Mouse (Mus musculus) lung, postnatal 14 days (tissue): Measurements from ENCODE around the gene Sulf2.

ENCODE experiments used
- DNase-seq: peaks from one replicate; pipeline ENCODE4 v3.0.0; 2021

The Sulf2 gene

DNA sequence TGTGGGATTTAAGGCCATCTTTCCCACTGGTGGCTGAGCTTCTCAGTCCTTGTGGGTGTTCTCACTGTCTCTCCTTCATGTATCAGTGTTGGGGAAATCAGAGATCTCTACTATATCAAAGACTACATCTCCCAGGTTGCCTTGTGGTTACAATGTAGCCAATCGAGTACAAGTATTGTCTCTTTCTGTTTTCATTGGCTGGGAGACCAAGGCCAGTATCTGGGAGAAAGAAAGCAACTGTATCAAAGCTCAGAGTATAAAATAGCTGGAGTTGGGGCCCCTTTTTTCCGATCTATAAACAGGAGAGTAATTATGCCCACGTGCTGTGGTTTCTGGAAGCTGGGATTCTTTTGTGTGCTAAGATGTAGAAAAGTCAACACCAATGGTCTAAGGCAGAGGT lies 19.7 kb upstream of the Sulf2 start:
- DNase-seq = no peak

DNA sequence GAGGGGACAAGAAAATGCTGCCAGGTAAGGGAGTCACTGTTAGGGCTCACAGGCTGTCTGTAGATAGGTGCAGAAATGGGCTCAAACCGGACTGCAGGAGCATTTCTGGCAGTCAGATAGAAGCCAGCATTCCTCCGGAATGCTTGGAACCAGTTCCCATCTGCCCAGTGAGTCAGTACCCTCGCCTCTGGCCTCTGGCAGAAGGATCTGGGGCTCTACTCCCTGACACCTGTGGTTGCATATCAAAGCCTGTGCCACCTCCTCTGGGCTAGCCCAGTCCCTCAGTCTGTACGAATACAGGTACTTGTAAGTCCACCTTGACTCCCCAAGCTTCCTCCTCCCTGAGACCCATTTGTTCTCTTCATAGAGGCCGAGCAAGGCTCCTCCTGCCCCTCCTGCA lies 17.7 kb upstream of the Sulf2 start:
- DNase-seq = no peak

DNA sequence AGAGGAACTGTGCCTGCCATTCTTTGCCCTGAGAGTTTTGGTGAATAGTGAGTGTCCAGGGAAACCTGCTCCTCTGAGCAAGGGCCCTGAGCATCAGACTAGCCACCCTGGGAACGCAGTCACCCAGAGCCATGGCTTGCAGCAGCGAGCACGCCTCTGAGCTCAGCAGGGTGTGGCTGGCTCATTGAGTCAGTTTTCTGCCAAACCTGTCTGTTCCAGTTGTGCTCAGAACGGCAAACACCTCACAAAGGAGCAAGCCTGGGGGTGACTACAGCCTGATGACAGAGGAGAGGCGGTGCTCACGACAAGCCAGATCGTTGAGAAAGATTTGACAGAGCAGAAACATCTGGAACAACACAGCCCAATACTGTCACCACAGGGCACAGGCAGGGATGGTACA lies 14.7 kb upstream of the Sulf2 start:
- no peak for DNase-seq

DNA sequence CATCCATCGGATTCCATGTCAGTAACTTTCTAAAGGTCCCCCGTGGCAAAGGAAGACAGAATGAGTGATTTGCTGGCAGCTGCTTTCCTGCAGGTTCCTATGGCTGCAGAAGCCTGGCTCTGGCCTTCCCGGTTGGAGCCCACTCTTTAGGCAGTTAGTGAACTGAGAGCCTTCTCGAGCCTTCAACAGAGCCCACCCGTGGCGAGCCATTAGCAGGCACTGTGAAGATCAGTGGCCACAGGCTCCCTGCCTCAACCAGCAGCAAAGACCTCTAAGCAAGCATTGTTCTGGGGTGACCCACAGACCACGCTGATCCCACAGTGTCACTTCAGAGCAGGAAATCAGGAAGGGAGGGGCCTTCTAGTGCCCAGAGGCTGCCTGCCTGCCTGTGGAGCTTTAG lies 13.4 kb upstream of the Sulf2 start:
- DNase-seq = no peak

GRCm38 (mm10) chr2:166167387-166167786 lies 11.9 kb upstream of the Sulf2 start:
- no peak for DNase-seq

GRCm38 (mm10) chr2:166165396-166165795 lies 9.9 kb upstream of the Sulf2 start:
- no peak for DNase-seq

- DNase-seq = no peak
These were observed 9.1 kb upstream of the Sulf2 start for GRCm38 (mm10) chr2:166164601-166165000.

GRCm38 (mm10) chr2:166163917-166164316 lies 8.5 kb upstream of the Sulf2 start:
- no peak for DNase-seq

GRCm38 (mm10) chr2:166163252-166163651 lies 7.8 kb upstream of the Sulf2 start:
- DNase-seq = no peak

DNA sequence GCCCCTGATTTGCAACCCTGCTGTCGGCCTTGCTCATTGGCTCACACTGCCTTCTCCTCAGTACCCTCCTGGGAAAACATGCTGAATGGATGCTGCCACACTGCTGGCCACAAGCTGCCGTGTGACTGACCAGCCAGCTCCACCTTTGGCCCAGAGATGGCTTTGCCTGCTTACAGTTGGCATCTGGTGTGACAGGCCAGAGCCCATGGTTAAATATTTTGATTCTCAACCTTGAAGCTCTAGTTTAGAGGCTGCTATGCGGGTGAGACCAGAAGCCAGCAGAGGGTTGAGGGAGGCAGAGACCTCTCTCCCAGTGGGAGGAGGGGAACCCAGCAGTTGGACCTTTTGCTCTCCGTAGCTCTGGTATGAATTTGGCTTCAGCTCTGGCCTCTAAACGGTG lies 6.7 kb upstream of the Sulf2 start:
- no peak for DNase-seq

- no peak for DNase-seq
These were observed 3.8 kb upstream of the Sulf2 start for GRCm38 (mm10) chr2:166159276-166159675.

DNA sequence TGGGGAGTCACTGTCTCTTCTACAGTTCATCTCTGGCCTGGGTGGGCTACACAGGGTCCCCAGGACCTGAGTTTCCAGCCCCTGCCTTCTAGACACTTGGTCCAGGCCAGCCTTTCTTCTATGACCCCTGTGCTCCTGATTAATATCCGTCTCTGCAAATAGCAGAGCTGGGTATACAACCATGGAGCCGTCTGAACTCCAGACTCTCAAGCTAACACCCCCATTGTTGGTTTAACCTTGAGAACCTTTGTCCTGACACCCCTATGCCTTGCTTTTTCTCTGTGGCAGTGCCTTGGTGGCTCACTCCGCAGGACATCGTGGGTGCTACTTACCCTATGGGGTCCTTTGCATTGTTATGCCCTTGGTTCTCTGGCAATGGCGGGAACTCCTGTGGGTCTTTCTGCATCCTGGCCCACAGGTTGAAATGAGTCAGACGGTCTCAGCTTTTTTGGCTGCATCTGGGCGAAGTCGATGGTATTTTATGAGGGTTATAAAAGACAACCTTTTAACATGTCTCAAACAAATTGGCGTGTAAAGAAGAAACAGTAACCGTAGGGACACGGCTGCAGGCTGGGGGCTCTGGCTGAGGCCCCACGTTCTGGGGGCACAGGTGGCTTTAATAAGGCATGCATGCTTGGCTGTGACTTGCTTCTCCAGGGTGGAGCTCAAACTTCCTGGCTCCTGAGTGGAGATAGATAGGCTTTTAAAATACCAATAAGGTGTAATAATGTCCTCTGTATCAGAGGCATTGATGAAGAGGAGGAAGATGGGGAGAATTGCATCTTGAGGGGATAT lies 2.5 kb upstream of the Sulf2 start:
- DNase-seq = no peak

GRCm38 (mm10) chr2:166157144-166157543 lies 1.7 kb upstream of the Sulf2 start:
- DNase-seq = no peak

- no peak for DNase-seq
These were observed 659 bp upstream of the Sulf2 start for GRCm38 (mm10) chr2:166156122-166156521.

GRCm38 (mm10) chr2:166154749-166155453 lies 562 bp downstream of the Sulf2 start:
- peak; percentile 35 for DNase-seq

DNA sequence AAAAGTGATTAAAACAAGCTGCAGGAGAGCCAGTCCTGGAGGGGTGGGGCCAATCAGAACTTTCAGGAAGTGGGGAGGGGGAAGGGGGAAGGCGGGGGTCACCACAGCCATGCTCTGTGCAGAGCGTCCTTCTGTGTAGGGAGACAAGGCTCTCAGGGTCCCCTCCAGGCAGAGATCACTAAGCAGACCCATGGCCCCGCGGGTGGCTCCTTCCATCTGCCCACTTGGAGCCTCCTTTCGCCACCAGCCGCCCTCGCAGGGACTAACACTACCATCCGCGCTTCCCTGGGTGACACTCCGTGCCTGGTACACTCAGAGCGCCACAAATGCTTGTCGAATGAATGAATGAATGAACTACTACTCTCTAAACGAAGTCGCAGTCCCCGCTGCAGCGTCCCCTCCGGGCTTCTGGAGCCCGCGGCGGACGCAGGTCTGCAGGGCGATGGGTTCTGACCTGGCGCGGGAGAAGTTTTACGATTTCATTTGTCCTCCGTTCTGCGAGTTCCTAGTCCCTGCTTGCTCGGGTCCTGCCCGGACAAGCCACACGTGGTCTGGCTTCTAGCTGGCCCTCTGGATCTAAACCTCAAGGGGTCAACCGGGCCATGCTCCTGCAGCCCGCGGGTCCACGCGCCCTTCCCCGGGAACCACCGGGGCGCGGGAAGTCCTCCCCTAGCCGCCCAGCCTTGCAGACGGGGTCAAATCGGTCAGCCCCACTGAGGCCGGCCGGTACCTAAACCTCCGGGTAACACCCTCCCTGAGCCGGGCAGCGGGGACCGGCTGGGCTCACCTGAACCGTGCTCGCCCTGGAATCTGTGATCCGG lies 1.4 kb downstream of the Sulf2 start:
- no peak for DNase-seq

GRCm38 (mm10) chr2:166153399-166153793 lies 2.1 kb downstream of the Sulf2 start:
- no peak for DNase-seq

DNA sequence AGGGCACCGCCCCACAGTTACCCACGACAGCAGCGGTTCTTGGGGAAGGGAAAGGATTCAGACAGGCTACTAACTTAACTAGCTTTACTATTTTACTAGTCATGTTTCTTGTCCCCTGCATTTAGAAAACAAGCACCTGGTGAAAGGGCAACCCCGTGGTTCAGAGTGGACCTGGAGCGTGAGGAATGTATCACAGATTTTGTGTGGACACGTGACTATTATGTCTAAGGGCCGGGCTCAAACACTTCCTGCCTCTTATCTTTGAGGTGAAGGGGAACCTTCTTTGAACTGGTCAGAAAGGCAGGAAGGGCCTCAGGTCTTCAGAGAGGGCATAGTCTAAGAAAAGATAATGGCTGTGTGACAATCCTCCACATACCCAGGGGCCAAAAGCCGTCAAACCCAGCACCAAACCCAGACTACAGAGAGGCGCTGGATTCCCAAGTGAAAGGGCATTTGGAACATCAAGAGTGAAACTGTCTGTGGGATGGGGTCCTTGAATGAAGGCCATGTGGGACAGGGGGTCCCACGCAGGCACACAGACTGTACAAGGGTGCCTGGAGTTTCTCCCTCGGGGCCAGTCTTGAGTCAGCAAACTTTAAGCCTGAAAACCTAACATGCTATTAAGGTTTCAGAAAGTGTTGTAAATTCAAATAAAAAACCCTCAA lies 2.6 kb downstream of the Sulf2 start:
- DNase-seq = no peak

DNA sequence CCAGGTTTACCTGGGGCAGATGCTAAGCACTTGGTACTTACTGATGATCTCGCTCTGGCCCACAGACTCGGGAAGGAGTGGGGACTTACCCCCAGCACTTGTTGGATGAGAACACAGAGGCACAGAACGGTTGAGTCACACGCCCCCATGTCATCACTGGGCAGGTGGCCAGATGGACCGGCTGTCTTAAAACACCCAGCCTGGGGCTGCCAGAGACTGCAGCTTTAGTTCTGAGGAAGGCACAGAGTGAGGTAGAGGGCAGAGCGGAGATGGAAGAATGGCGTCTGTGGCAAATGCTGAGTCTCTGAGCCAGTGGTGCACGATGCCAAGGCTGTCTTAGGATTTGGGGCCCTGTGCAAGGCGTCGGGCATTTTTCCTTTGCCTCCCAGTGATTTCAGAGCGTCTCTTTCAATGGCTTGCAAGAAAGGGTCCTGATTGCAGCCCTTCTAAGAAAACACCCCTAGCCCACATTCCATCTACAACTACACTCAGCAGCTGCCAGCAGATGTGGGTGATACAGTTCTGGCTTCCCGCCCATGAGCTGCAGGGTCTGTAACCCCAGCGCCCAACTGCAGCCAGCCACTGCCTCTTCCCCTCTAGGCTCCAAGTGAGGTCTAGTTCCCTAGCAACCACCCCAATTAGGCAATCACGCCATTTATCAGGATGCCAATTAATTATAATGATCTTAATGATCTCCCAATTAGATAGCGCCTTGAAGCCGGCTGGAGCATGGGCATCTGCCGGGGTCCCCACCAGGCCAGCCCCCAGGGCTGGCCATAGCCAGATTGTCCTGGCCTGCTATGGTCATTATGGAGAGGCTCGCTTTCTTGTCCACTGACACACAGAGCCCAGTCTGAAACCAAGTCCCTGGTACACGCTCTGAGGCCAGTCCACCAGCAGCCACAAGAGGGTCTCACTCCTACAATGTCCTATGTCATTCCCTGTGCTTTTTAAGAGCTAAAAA lies 3.7 kb downstream of the Sulf2 start:
- DNase-seq = peak; percentile 85

DNA sequence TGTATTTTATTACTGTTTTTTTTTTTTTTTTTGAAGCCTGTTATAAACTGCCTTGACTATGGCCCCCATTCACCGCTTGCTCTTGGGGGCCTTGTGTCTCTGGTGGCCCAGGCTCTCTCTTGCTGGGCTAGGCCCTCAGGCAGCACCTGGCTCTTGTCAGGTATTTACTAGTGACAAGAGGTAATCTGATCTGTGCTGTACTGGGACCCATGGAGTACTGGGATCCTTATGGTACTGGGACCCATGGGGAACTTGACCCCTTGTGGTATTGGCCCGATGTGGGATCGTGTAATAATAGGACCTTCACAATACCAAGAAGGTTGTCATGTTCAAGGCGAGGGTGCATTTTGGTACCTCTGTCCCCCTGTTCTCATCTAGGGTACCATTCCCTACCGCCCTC lies 4.9 kb downstream of the Sulf2 start:
- no peak for DNase-seq

GRCm38 (mm10) chr2:166149482-166149881 lies 6.0 kb downstream of the Sulf2 start:
- DNase-seq = no peak
